Mouse (Mus musculus) stomach, postnatal 0 days (tissue): ENCODE data around the gene Unc119.

Experiments
- CTCF ChIP-seq: IDR thresholded peaks from 2 replicates; pipeline ENCODE4 v1.5.1; 2016; ENCODE audit warnings: antibody characterized with exemption, low read depth, mild to moderate bottlenecking, moderate library complexity
- EP300 ChIP-seq: optimal IDR thresholded peaks from 2 replicates; pipeline ENCODE3; 2016; ENCODE audit warnings: antibody characterized with exemption

GRCm38 (mm10) chr11:78337040-78337439 lies 6.2 kb upstream of the Unc119 start:
- no peak for TF ChIP-seq CTCF
- no peak for TF ChIP-seq EP300
